8 mouse cellular contexts compared by ENCODE assay signal in the genomic region with DNA sequence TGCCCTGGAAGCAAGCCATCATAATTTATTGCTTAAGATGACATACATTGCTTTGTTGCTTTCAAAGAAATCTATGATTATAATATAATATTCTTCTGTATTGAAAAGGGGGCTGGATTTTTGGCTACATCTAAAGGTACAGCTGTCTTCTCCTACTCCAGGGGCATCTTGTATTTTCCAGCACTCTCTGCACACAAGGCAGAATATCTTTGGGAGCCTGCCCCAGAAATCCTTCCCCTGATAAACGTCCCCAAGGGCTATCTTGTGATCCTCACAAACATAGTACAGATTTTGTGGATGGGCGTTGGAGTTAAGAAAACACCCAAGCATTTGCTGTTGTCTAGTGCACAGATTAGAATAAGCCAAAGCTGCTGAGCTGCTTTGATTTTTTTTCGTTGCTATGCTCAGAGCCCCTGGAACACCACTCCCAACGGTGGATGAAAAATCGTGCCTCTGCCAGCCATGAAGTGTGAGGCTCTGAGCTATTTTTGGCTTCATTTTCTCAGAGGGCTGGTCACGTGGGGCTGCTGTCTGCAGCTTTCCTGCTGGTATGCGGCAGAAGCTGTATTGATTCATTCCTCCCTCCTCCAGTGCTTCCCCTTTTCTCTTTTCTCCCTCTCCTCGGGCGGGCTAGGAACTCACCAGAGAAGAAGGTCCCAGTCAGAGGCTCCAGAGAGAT.
DNase-seq lines count a peak whose midpoint lies in the region; ATAC-seq and TF ChIP-seq lines count a peak whose summit lies in the region.

No protein-coding gene starts in this region.

- H3K4me2 ChIP-seq in liver, embryonic 11.5 days: peak overlapping the region; percentile 0; the same call in 1 of the 2 replicates
- peak overlapping the region; percentile 28 for H3K4me2 ChIP-seq in midbrain, postnatal 0 days (ENCODE audit: low read depth, low read length, poor library complexity, severe bottlenecking)
- H3K4me2 ChIP-seq in stomach, embryonic 16.5 days (ENCODE audit: low read depth, low read length): peak overlapping the region; percentile 34

- no peak overlapping the region for H3K9ac ChIP-seq in liver, embryonic 11.5 days (ENCODE audit: low read depth, low read length)
- no peak overlapping the region; the same call in 1 of the 2 replicates for H3K9ac ChIP-seq in midbrain, postnatal 0 days (replicated peaks; ENCODE audit: low read length, poor library complexity, severe bottlenecking)
- H3K9ac ChIP-seq in stomach, embryonic 16.5 days (ENCODE audit: low read length): no peak overlapping the region

- TF ChIP-seq CTCF in midbrain, postnatal 0 days (IDR thresholded peaks at IDR 0.05): no peak; the same call in 1 of the 2 replicates

- WGBS in liver, embryonic 11.5 days: 2% methylated on average over 9 of the region's 9 CpGs
- 0% methylated on average over 9 of the region's 9 CpGs for WGBS in midbrain, postnatal 0 days
- WGBS in stomach, embryonic 16.5 days: 1% methylated on average over 9 of the region's 9 CpGs

- peak overlapping the region; percentile 4; the same call in 1 of the 2 replicates for H3K27ac ChIP-seq in liver, embryonic 11.5 days (ENCODE audit: low read depth, low read length)
- peak overlapping the region; percentile 96 for H3K27ac ChIP-seq in midbrain, postnatal 0 days (ENCODE audit: low read depth, low read length)
- H3K27ac ChIP-seq in stomach, embryonic 16.5 days (ENCODE audit: low read length): peak overlapping the region; percentile 88

- DNase-seq in MN1 (ENCODE audit: low spot score): peak; percentile 5
- peak; percentile 93 for DNase-seq in cerebellum, adult 9-10 months
- DNase-seq in forelimb bud, embryonic 11.5 days (ENCODE audit: low read depth, low spot score): peak; percentile 49
- DNase-seq in heart, postnatal 14 days: peak; percentile 67 to 80
- DNase-seq in kidney, postnatal 36 days: peak; percentile 61 to 63
- peak; percentile 42 for DNase-seq in liver, embryonic 11.5 days (ENCODE audit: low spot score)
- DNase-seq in midbrain, postnatal 0 days (ENCODE audit: low spot score): peak; percentile 96

- H3K4me1 ChIP-seq in liver, embryonic 11.5 days (replicated peaks; ENCODE audit: control insufficient read depth, insufficient read depth, low read length): no peaks in the 10 kb centered on the region; the same call in none of the 2 replicates
- peaks cover 9% of the 10 kb centered on the region for H3K4me1 ChIP-seq in midbrain, postnatal 0 days (ENCODE audit: insufficient read depth, low read length)
- peaks cover 16% of the 10 kb centered on the region for H3K4me1 ChIP-seq in stomach, embryonic 16.5 days (ENCODE audit: control insufficient read depth, insufficient read depth, low read length)

- peak; percentile 74 for ATAC-seq in liver, embryonic 11.5 days (replicated peaks; ENCODE audit: low FRiP score)
- ATAC-seq in midbrain, postnatal 0 days (ENCODE audit: low FRiP score): peak; percentile 94
- ATAC-seq in stomach, embryonic 16.5 days (ENCODE audit: insufficient read depth, low FRiP score): peak; percentile 90

- no peaks in the 10 kb centered on the region for H3K9me3 ChIP-seq in liver, embryonic 11.5 days (ENCODE audit: control insufficient read depth, low read length)
- H3K9me3 ChIP-seq in midbrain, postnatal 0 days (ENCODE audit: low read length): no peaks in the 10 kb centered on the region
- H3K9me3 ChIP-seq in stomach, embryonic 16.5 days (replicated peaks; ENCODE audit: control insufficient read depth, low read length): no peaks in the 10 kb centered on the region

- H3K27me3 ChIP-seq in liver, embryonic 11.5 days (replicated peaks; ENCODE audit: control insufficient read depth, insufficient read depth, low read length): no peaks in the 10 kb centered on the region
- H3K27me3 ChIP-seq in midbrain, postnatal 0 days (ENCODE audit: insufficient read depth, low read length): no peaks in the 10 kb centered on the region
- H3K27me3 ChIP-seq in stomach, embryonic 16.5 days (ENCODE audit: control insufficient read depth, insufficient read depth, low read length): no peaks in the 10 kb centered on the region

- intact Hi-C loops in heart, postnatal 14 days (cut with DNase I): no loop called here

- H3K4me3 ChIP-seq in liver, embryonic 11.5 days (ENCODE audit: low read depth, low read length): no peak overlapping the region
- no peak overlapping the region for H3K4me3 ChIP-seq in midbrain, postnatal 0 days (ENCODE audit: low read depth, low read length)
- H3K4me3 ChIP-seq in stomach, embryonic 16.5 days (replicated peaks; ENCODE audit: low read length): 0 out of 2 replicates have a peak overlapping the region, but pooled peaks have one; percentile 0

- no peaks in the 10 kb centered on the region for H3K36me3 ChIP-seq in liver, embryonic 11.5 days (ENCODE audit: control insufficient read depth, insufficient read depth, low read length)
- H3K36me3 ChIP-seq in midbrain, postnatal 0 days (ENCODE audit: insufficient read depth, low read length): no peaks in the 10 kb centered on the region
- H3K36me3 ChIP-seq in stomach, embryonic 16.5 days (ENCODE audit: control insufficient read depth, insufficient read depth, low read length): no peaks in the 10 kb centered on the region

Comparison
In these comparisons a context has a peak if more than half of its experiments do, and no peak if none do; other contexts are left out.
1. DNase-seq: peak in every context shown above with its lines; median percentile 96 in midbrain, postnatal 0 days; 93 in cerebellum, adult 9-10 months; 74 in heart, postnatal 14 days; 62 in kidney, postnatal 36 days; 49 in forelimb bud, embryonic 11.5 days; 42 in liver, embryonic 11.5 days; 5 in MN1.
2. H3K27ac ChIP-seq: peak in every context shown above with its lines; median percentile 96 in midbrain, postnatal 0 days; 88 in stomach, embryonic 16.5 days; 4 in liver, embryonic 11.5 days.